Mouse (Mus musculus) forebrain, embryonic 15.5 days (tissue): ENCODE data around the gene Foxn1. TPM values are rescaled to one million over a fixed set of nuclear protein-coding genes. Genes with fewer than 3 reads are reported as not detected.

ENCODE experiments used
- ATAC-seq: fragments of 200-750 bp; cut with Nextera tagmentation; replicated peaks from 2 replicates; pipeline ENCODE4 v1.8.0; 2017; ENCODE audit warnings: mild to moderate bottlenecking, moderate TSS enrichment, moderate library complexity
- H3K27ac ChIP-seq: fragments of 300-500 bp; sonication (generic); replicated peaks from 2 replicates; pipeline ENCODE4 v1.5.1; 2015; ENCODE audit warnings: mild to moderate bottlenecking, inconsistent platforms
- H3K27me3 ChIP-seq: fragments of 300-500 bp; sonication (generic); 2 replicates; pipeline ENCODE4 v1.6.1; 2015; ENCODE audit warnings: inconsistent platforms
- H3K36me3 ChIP-seq: fragments of 300-500 bp; sonication (generic); 2 replicates; pipeline ENCODE4 v1.6.1; 2015; ENCODE audit warnings: mild to moderate bottlenecking, inconsistent platforms
- H3K4me1 ChIP-seq: fragments of 300-500 bp; sonication (generic); 2 replicates; pipeline ENCODE4 v1.6.1; 2015; ENCODE audit warnings: inconsistent platforms
- H3K4me2 ChIP-seq: fragments of 300-500 bp; sonication (generic); replicated peaks from 2 replicates; pipeline ENCODE4 v1.6.1; 2015; ENCODE audit warnings: mild to moderate bottlenecking, inconsistent platforms
- H3K4me3 ChIP-seq: fragments of 300-500 bp; sonication (generic); 2 replicates; pipeline ENCODE4 v1.5.1; 2015; ENCODE audit warnings: mild to moderate bottlenecking, inconsistent platforms
- H3K9ac ChIP-seq: fragments of 300-500 bp; sonication (generic); replicated peaks from 2 replicates; pipeline ENCODE4 v1.6.1; 2015; ENCODE audit warnings: mild to moderate bottlenecking, inconsistent platforms
- H3K9me3 ChIP-seq: fragments of 300-500 bp; sonication (generic); 2 replicates; pipeline ENCODE4 v1.6.1; 2016; ENCODE audit warnings: inconsistent platforms
- WGBS: fragments of 180-500 bp; shearing (Covaris S2); methylation state at CpG from one replicate; pipeline ENCODE4 v1.1.7; 2015; ENCODE audit warnings: mixed read lengths; 5-methylcytosine and 5-hydroxymethylcytosine counted together
- polyA plus RNA-seq: library from polyadenylated mRNA; unstranded; fragments of >200 nt; fragmentation: Nextera tagmentation; extraction: Ambion mirVana; gene quantifications from 2 replicates; pipeline ENCODE4 v1.2.1, GENCODE M21; 2015

The Foxn1 gene
- polyA plus RNA-seq, 1 experiment from 2014 or later, result not detected

- H3K9ac ChIP-seq, result no peak overlapping the region
- H3K4me2 ChIP-seq, result no peak overlapping the region
- H3K9me3 ChIP-seq, result no peaks in the 10 kb centered on the region
- ATAC-seq, result no peak
- peaks cover 3% of the 10 kb centered on the region; the same call in 1 of the 2 replicates for H3K4me1 ChIP-seq
- 93% methylated on average over 8 of the region's 8 CpGs for WGBS
- no peak overlapping the region for H3K4me3 ChIP-seq
- H3K27me3 ChIP-seq, result no peaks in the 10 kb centered on the region
- no peak overlapping the region for H3K27ac ChIP-seq
- H3K36me3 ChIP-seq, result peaks cover 27% of the 10 kb centered on the region; the same call in 1 of the 2 replicates
These were observed 75.4 kb downstream of the Foxn1 start for GRCm38 (mm10) chr11:78310861-78311511.

Other genes with a start within 250 kb of the Foxn1 start
- 121 TPM in 2 replicates for gene Traf4, start 221.0 kb downstream of the Foxn1 start, polyA plus RNA-seq
- 4.8 and 5.7 TPM in 2 replicates for gene Nek8, start 209.9 kb downstream of the Foxn1 start, polyA plus RNA-seq
- 4.4 and 5.0 TPM in 2 replicates for gene Tlcd1, start 209.8 kb downstream of the Foxn1 start, polyA plus RNA-seq
- 896 and 935 TPM in 2 replicates for gene Rpl23a, start 203.0 kb downstream of the Foxn1 start, polyA plus RNA-seq
- 55.9 and 56.3 TPM in 2 replicates for gene Rab34, start 198.1 kb downstream of the Foxn1 start, polyA plus RNA-seq
- 1.3 TPM in 2 replicates for gene Proca1, start 193.2 kb downstream of the Foxn1 start, polyA plus RNA-seq
- 66.7 and 69.4 TPM in 2 replicates for gene Sdf2, start 140.8 kb downstream of the Foxn1 start, polyA plus RNA-seq
- 29.0 and 29.4 TPM in 2 replicates for gene Supt6, start 140.6 kb downstream of the Foxn1 start, polyA plus RNA-seq
- 58.5 and 60.5 TPM in 2 replicates for gene 2610507B11Rik, start 124.8 kb downstream of the Foxn1 start, polyA plus RNA-seq
- 0.17 and 0.27 TPM in 2 replicates for gene BC030499, start 95.7 kb downstream of the Foxn1 start, polyA plus RNA-seq
- gene Spag5, start 85.0 kb downstream of the Foxn1 start, polyA plus RNA-seq, result 23.2 and 26.1 TPM in 2 replicates
- 167 and 176 TPM in 2 replicates for gene Aldoc, start 63.6 kb downstream of the Foxn1 start, polyA plus RNA-seq
- 56.7 and 59.8 TPM in 2 replicates for gene Pigs, start 58.1 kb downstream of the Foxn1 start, polyA plus RNA-seq
- 78.9 and 82.4 TPM in 2 replicates for gene Unc119, start 43.1 kb downstream of the Foxn1 start, polyA plus RNA-seq
- gene Slc13a2, start 35.7 kb upstream of the Foxn1 start, polyA plus RNA-seq, result not detected in 2 replicates
- 20.2 and 21.7 TPM in 2 replicates for gene Slc46a1, start 79.1 kb upstream of the Foxn1 start, polyA plus RNA-seq
- 48.3 and 54.8 TPM in 2 replicates for gene Sarm1, start 111.2 kb upstream of the Foxn1 start, polyA plus RNA-seq
- gene Vtn, start 112.5 kb upstream of the Foxn1 start, polyA plus RNA-seq, result 69.0 and 76.3 TPM in 2 replicates
- 0.41 TPM in 1 of 2 replicates, not detected in the other for gene Sebox, start 116.9 kb upstream of the Foxn1 start, polyA plus RNA-seq
- gene Tmem199, start 125.6 kb upstream of the Foxn1 start, polyA plus RNA-seq, result 86.1 and 86.7 TPM in 2 replicates
- 205 and 217 TPM in 2 replicates for gene Poldip2, start 125.6 kb upstream of the Foxn1 start, polyA plus RNA-seq
- 66.8 and 67.1 TPM in 2 replicates for gene Tnfaip1, start 149.8 kb upstream of the Foxn1 start, polyA plus RNA-seq
- 112 and 113 TPM in 2 replicates for gene Ift20, start 149.8 kb upstream of the Foxn1 start, polyA plus RNA-seq
- gene Tmem97, start 164.2 kb upstream of the Foxn1 start, polyA plus RNA-seq, result 30.4 and 35.2 TPM in 2 replicates